Mouse (Mus musculus) bone marrow macrophage, adult 2 months (primary cell): ENCODE results near the gene 9630041A04Rik. TPM values are rescaled to one million over a fixed set of nuclear protein-coding genes. Genes with fewer than 3 reads are reported as not detected.

ENCODE experiments used
- H3K27ac ChIP-seq: 2 replicates; pipeline ENCODE4 v1.5.1; 2012; ENCODE audit warnings: low read depth, low read length; ENCODE audit not compliant: insufficient read depth
- H3K4me1 ChIP-seq: 2 replicates; pipeline ENCODE4 v1.6.1; 2012; ENCODE audit warnings: low read length; ENCODE audit not compliant: control insufficient read depth, insufficient read depth
- H3K4me3 ChIP-seq: 2 replicates; pipeline ENCODE4 v1.5.1; 2012; ENCODE audit warnings: mild to moderate bottlenecking, low read length, moderate library complexity; ENCODE audit not compliant: insufficient read depth
- CTCF ChIP-seq: IDR thresholded peaks from 2 replicates; pipeline ENCODE4 v1.5.1; 2012; ENCODE audit warnings: low read depth, mild to moderate bottlenecking, low read length, moderate library complexity
- POLR2A ChIP-seq: IDR thresholded peaks from 2 replicates; pipeline ENCODE4 v1.6.1; 2012; ENCODE audit warnings: mild to moderate bottlenecking, low read depth, low read length, borderline replicate concordance
- polyA plus RNA-seq: library from polyadenylated mRNA; stranded (reverse); fragments of >200 nt; gene quantifications from 2 replicates; pipeline ENCODE4 v1.2.4, GENCODE M21; 2012; ENCODE audit not compliant: missing spikeins, insufficient read depth, insufficient read length

Gene 9630041A04Rik
- polyA plus RNA-seq, 1 experiment, result not detected

DNA sequence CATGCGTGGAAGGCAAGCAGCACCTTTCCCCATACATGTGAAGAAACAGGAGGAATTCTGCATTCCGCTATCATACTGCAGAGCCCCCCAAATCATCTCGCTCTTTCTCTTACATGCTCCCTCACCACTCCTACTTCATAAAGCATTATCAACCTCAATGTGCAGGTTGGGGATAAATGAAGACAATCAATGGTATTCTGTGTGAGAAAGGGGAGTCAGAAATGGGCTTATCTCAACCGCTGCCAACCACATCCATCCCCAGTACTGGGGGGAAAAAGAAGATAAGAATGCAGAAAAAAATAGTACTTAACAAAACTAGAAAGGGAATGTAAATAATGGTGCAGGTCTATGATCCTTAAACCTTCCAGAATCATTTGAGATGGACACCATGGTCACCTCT, 84.2 kb downstream of the 9630041A04Rik start:
- Histone ChIP-seq H3K4me3 (no peak overlapping the region), H3K27ac (no peak overlapping the region), H3K4me1 (no peaks in the 10 kb centered on the region)
- TF ChIP-seq POLR2A (no peak), CTCF (no peak)

DNA sequence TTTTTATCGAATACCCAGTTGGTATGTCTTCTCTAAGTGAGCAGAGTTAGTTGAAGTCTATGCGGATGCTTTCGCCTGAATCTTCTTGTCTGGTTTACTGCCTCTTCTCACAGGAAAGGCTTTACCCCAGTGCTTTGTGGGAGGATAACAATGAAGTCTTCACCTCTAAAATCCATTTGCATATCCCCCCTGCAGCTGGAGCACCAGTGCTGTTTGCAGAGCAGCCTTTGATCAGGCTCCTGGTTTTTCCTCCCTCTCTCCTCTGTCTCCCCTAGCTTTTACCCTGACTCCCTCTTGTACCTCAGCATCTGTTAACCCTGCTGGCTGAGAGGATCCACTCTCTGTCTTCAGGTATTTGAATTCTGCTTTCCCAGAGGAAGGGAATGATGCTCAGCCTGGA, 88.5 kb downstream of the 9630041A04Rik start:
- Histone ChIP-seq H3K4me3 (no peak overlapping the region), H3K27ac (no peak overlapping the region), H3K4me1 (no peaks in the 10 kb centered on the region)
- TF ChIP-seq CTCF, result no peak
- TF ChIP-seq POLR2A, result no peak

- TF ChIP-seq POLR2A (no peak), CTCF (no peak)
- Histone ChIP-seq H3K4me1 (no peaks in the 10 kb centered on the region), H3K4me3 (no peak overlapping the region), H3K27ac (no peak overlapping the region)
Observed at GRCm38 (mm10) chr9:101954529-101954928, 92.9 kb downstream of the 9630041A04Rik start.

GRCm38 (mm10) chr9:101956228-101956627, 94.6 kb downstream of the 9630041A04Rik start:
- no peak overlapping the region for H3K27ac ChIP-seq
- no peaks in the 10 kb centered on the region for H3K4me1 ChIP-seq
- no peak overlapping the region for H3K4me3 ChIP-seq
- TF ChIP-seq CTCF, result no peak

- Histone ChIP-seq H3K4me1 (no peaks in the 10 kb centered on the region), H3K27ac (no peak overlapping the region), H3K4me3 (no peak overlapping the region)
- no peak for TF ChIP-seq CTCF
- TF ChIP-seq POLR2A, result no peak
Observed at GRCm38 (mm10) chr9:101971806-101972205, 110.2 kb downstream of the 9630041A04Rik start.

- Histone ChIP-seq H3K27ac (no peak overlapping the region), H3K4me3 (no peak overlapping the region), H3K4me1 (no peaks in the 10 kb centered on the region)
- TF ChIP-seq POLR2A, result no peak
- TF ChIP-seq CTCF, result no peak
Observed at GRCm38 (mm10) chr9:101972314-101972713, 110.7 kb downstream of the 9630041A04Rik start.

GRCm38 (mm10) chr9:101976884-101977465, 115.3 kb downstream of the 9630041A04Rik start:
- H3K27ac ChIP-seq, result no peak overlapping the region
- no peaks in the 10 kb centered on the region for H3K4me1 ChIP-seq
- TF ChIP-seq POLR2A, result no peak
- no peak for TF ChIP-seq CTCF
- H3K4me3 ChIP-seq, result no peak overlapping the region

DNA sequence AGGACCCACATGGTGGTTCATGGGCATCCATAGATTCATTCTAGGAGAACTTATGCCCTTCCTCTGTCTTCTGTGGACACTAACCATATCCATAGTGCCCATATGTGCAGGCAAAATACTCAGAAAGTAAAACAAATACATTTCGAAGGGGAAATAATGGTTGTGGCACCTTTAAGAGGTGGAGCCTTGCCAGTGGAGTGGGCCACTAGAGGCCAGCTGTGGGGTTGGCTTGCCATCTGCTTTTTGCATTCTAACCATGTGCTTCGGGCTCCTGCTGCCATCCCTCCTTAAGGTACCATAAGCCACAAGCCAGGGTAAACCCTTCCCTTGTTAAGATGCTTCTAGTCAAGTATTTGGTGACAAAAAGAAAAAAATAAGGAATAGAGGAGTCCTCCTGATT, 119.5 kb downstream of the 9630041A04Rik start:
- no peak for TF ChIP-seq POLR2A
- no peak for TF ChIP-seq CTCF
- Histone ChIP-seq H3K4me3 (no peak overlapping the region), H3K4me1 (no peaks in the 10 kb centered on the region), H3K27ac (no peak overlapping the region)

- H3K4me1 ChIP-seq, result no peaks in the 10 kb centered on the region
- H3K27ac ChIP-seq, result no peak overlapping the region
- no peak overlapping the region for H3K4me3 ChIP-seq
- TF ChIP-seq POLR2A (no peak), CTCF (no peak)
Observed at GRCm38 (mm10) chr9:101982378-101982777, 120.7 kb downstream of the 9630041A04Rik start.

- Histone ChIP-seq H3K27ac (no peak overlapping the region), H3K4me1 (no peaks in the 10 kb centered on the region), H3K4me3 (no peak overlapping the region)
- TF ChIP-seq POLR2A (no peak), CTCF (no peak)
Observed at GRCm38 (mm10) chr9:101986910-101987309, 125.3 kb downstream of the 9630041A04Rik start.

GRCm38 (mm10) chr9:101990032-101990431, 128.4 kb downstream of the 9630041A04Rik start:
- Histone ChIP-seq H3K4me1 (no peaks in the 10 kb centered on the region), H3K27ac (no peak overlapping the region), H3K4me3 (no peak overlapping the region)
- TF ChIP-seq CTCF (no peak), POLR2A (no peak)
